20 mouse cellular contexts compared by ENCODE assay signal in the genomic region with DNA sequence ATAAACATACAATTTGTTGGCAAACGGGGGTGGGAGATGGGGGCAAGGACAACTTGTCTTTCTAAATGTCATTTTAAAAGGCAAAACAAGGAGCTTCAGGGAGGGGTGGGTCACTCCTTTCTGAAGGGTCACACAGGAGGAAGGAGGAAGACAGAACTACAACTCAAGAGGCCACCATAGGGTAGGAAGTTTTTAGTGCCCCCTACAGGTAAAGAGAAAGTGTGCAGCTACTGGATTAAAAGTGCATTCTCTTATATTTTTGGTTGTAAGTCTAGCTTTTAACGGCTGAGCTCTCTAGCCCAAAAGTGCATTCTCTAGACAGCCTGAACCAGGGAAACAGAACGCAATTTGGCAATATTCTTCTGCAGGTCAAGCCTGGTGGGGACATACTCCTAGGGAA.
DNase-seq lines count a peak whose midpoint lies in the region; ATAC-seq and TF ChIP-seq lines count a peak whose summit lies in the region.
"Had no signal": no experiment of that assay in that cellular context is flagged by ENCODE, and none has a peak within 500 bp of the region (broad histone marks: within the 10 kb centered on the region; RNA-seq: fewer than 3 reads in every experiment).

No protein-coding gene starts in this region.

- H3K27me3 ChIP-seq in intestine, postnatal 0 days (replicated peaks; ENCODE audit: control insufficient read depth, insufficient read depth, low read length), result no peaks in the 10 kb centered on the region
- no peaks in the 10 kb centered on the region for H3K27me3 ChIP-seq in intestine, embryonic 16.5 days (replicated peaks; ENCODE audit: control insufficient read depth, insufficient read depth, low read length)
- no peaks in the 10 kb centered on the region for H3K27me3 ChIP-seq in stomach, postnatal 0 days (ENCODE audit: control insufficient read depth, insufficient read depth, low read length)
- H3K27me3 ChIP-seq: heart, embryonic 12.5 days had no signal

- no peak for ATAC-seq in intestine, postnatal 0 days
- ATAC-seq in intestine, embryonic 16.5 days, result no peak
- no peak for ATAC-seq in stomach, postnatal 0 days (ENCODE audit: low FRiP score, low TSS enrichment)
- no peak for ATAC-seq in megakaryocyte-erythroid progenitor cell, adult 5-6 weeks (replicated peaks; ENCODE audit: low FRiP score, low TSS enrichment, poor library complexity, severe bottlenecking)
- ATAC-seq: inflammation-experienced regulatory T-cells, adult 6 months; lung, postnatal 0 days had no signal

- peak; percentile 40 for TF ChIP-seq CTCF in intestine, postnatal 0 days (IDR thresholded peaks at IDR 0.05; ENCODE audit: low read depth)
- TF ChIP-seq CTCF in stomach, postnatal 0 days (IDR thresholded peaks at IDR 0.05; ENCODE audit: low read depth), result peak; percentile 42

- WGBS in intestine, postnatal 0 days, result 80% methylated on average over 3 of the region's 3 CpGs
- 83% methylated on average over 3 of the region's 3 CpGs for WGBS in intestine, embryonic 16.5 days
- 87% methylated on average over 3 of the region's 3 CpGs for WGBS in stomach, postnatal 0 days

- DNase-seq in thymus, postnatal 0 days (ENCODE audit: low spot score), result peak; percentile 21
- no peak for DNase-seq in thymus, postnatal 25 days
- DNase-seq in c-Kit-positive CD71-positive TER-119-positive erythroid progenitor cells, embryonic 14.5 days (ENCODE audit: low spot score), result peak; percentile 3
- no peak for DNase-seq in stomach, postnatal 0 days (ENCODE audit: low spot score)
- no peak for DNase-seq in right cerebral cortex, postnatal 4 days
- DNase-seq: adrenal gland, postnatal 14 days; cerebellum, adult 9-10 months; gastrocnemius, postnatal 36 days; heart, postnatal 4 days; right cerebral cortex, adult 18-20 months; spleen, adult 18-20 months had no signal

- no peak overlapping the region for H3K4me2 ChIP-seq in intestine, postnatal 0 days (replicated peaks; ENCODE audit: low read depth)
- no peak overlapping the region for H3K4me2 ChIP-seq in intestine, embryonic 16.5 days (ENCODE audit: low read depth, low read length)
- no peak overlapping the region for H3K4me2 ChIP-seq in stomach, postnatal 0 days (replicated peaks; ENCODE audit: low read depth)
- H3K4me2 ChIP-seq: heart, embryonic 12.5 days; midbrain, embryonic 11.5 days had no signal

- no peak overlapping the region for H3K4me3 ChIP-seq in intestine, postnatal 0 days (ENCODE audit: low read depth, low read length)
- no peak overlapping the region for H3K4me3 ChIP-seq in intestine, embryonic 16.5 days (ENCODE audit: low read length)
- no peak overlapping the region for H3K4me3 ChIP-seq in stomach, postnatal 0 days (ENCODE audit: low read depth, low read length)
- H3K4me3 ChIP-seq: embryonic facial prominence, embryonic 10.5 days; heart, embryonic 12.5 days; myocyte had no signal

- no peaks in the 10 kb centered on the region for H3K4me1 ChIP-seq in intestine, postnatal 0 days (replicated peaks; ENCODE audit: control insufficient read depth, insufficient read depth, low read length)
- no peaks in the 10 kb centered on the region for H3K4me1 ChIP-seq in intestine, embryonic 16.5 days (ENCODE audit: control insufficient read depth, insufficient read depth, low read length)
- H3K4me1 ChIP-seq in stomach, postnatal 0 days (replicated peaks; ENCODE audit: control insufficient read depth, insufficient read depth), result no peaks in the 10 kb centered on the region

- no peak overlapping the region for H3K27ac ChIP-seq in intestine, postnatal 0 days (ENCODE audit: low read depth, low read length)
- no peak overlapping the region for H3K27ac ChIP-seq in intestine, embryonic 16.5 days (ENCODE audit: low read length)
- no peak overlapping the region for H3K27ac ChIP-seq in stomach, postnatal 0 days (replicated peaks)
- H3K27ac ChIP-seq: embryonic facial prominence, embryonic 10.5 days had no signal

- no peak for TF ChIP-seq EP300 in stomach, postnatal 0 days (optimal IDR thresholded peaks at IDR 0.05)

- H3K36me3 ChIP-seq in intestine, postnatal 0 days (ENCODE audit: control insufficient read depth, insufficient read depth), result peaks cover under 1% of the 10 kb centered on the region; the same call in 1 of the 2 replicates
- no peaks in the 10 kb centered on the region for H3K36me3 ChIP-seq in intestine, embryonic 16.5 days (ENCODE audit: control insufficient read depth, insufficient read depth, low read length)
- no peaks in the 10 kb centered on the region; the same call in 1 of the 2 replicates for H3K36me3 ChIP-seq in stomach, postnatal 0 days (ENCODE audit: control insufficient read depth, insufficient read depth, low read length)
- H3K36me3 ChIP-seq: embryonic facial prominence, embryonic 10.5 days had no signal

- no peaks in the 10 kb centered on the region for H3K9me3 ChIP-seq in intestine, postnatal 0 days (ENCODE audit: control insufficient read depth)
- H3K9me3 ChIP-seq in intestine, embryonic 16.5 days (ENCODE audit: control insufficient read depth, low read length), result no peaks in the 10 kb centered on the region
- no peaks in the 10 kb centered on the region for H3K9me3 ChIP-seq in stomach, postnatal 0 days (ENCODE audit: control insufficient read depth, low read length)
- H3K9me3 ChIP-seq: embryonic facial prominence, embryonic 10.5 days; heart, embryonic 12.5 days had no signal

- no peak overlapping the region for H3K9ac ChIP-seq in intestine, postnatal 0 days (ENCODE audit: low read depth, low read length)
- H3K9ac ChIP-seq in intestine, embryonic 16.5 days (ENCODE audit: low read depth, low read length), result no peak overlapping the region
- no peak overlapping the region for H3K9ac ChIP-seq in stomach, postnatal 0 days (ENCODE audit: low read length)
- H3K9ac ChIP-seq: heart, embryonic 12.5 days had no signal

Comparison
In these comparisons a context has a peak if more than half of its experiments do, and no peak if none do; other contexts are left out.
1. DNase-seq: peak in thymus, postnatal 0 days (single experiment) and c-Kit-positive CD71-positive TER-119-positive erythroid progenitor cells, embryonic 14.5 days (single experiment); none in thymus, postnatal 25 days (single experiment), stomach, postnatal 0 days (single experiment) and right cerebral cortex, postnatal 4 days (single experiment).